In genomic region chr5:16056795-16057194, GRCm38 (mm10) we compare ENCODE assay signal across 14 mouse cellular contexts.
DNase-seq lines count a peak whose midpoint lies in the region; ATAC-seq and TF ChIP-seq lines count a peak whose summit lies in the region.
"Had no signal": no experiment of that assay in that cellular context is flagged by ENCODE, and none has a peak within 500 bp of the region (broad histone marks: within the 10 kb centered on the region; RNA-seq: fewer than 3 reads in every experiment).

No protein-coding gene starts in this region.

- no peak overlapping the region for H3K4me3 ChIP-seq in hindbrain, postnatal 0 days (ENCODE audit: low read length)
- no peak overlapping the region for H3K4me3 ChIP-seq in hindbrain, embryonic 10.5 days
- H3K4me3 ChIP-seq: embryonic facial prominence, embryonic 13.5 days; heart, adult 2 months; limb, embryonic 13.5 days; stomach, embryonic 15.5 days had no signal

- TF ChIP-seq CTCF in hindbrain, postnatal 0 days (IDR thresholded peaks at IDR 0.05; ENCODE audit: low read depth), result no peak
- TF ChIP-seq CTCF in Patski (IDR thresholded peaks at IDR 0.05), result no peak

- H3K4me2 ChIP-seq in hindbrain, postnatal 0 days (ENCODE audit: low read depth, low read length), result no peak overlapping the region
- H3K4me2 ChIP-seq: embryonic facial prominence, embryonic 13.5 days; limb, embryonic 13.5 days; stomach, embryonic 15.5 days had no signal

- H3K9me3 ChIP-seq in hindbrain, postnatal 0 days (ENCODE audit: low read length), result no peaks in the 10 kb centered on the region
- H3K9me3 ChIP-seq in hindbrain, embryonic 10.5 days, result no peaks in the 10 kb centered on the region
- H3K9me3 ChIP-seq: embryonic facial prominence, embryonic 13.5 days; limb, embryonic 13.5 days; stomach, embryonic 15.5 days had no signal

- WGBS in hindbrain, postnatal 0 days, result 48% methylated on average over 2 of the region's 2 CpGs
- WGBS in hindbrain, embryonic 10.5 days, result 86% methylated on average over 2 of the region's 2 CpGs

- no peaks in the 10 kb centered on the region for H3K27me3 ChIP-seq in hindbrain, postnatal 0 days (ENCODE audit: insufficient read depth, low read length)
- no peaks in the 10 kb centered on the region for H3K27me3 ChIP-seq in hindbrain, embryonic 10.5 days (ENCODE audit: insufficient read depth, poor library complexity, severe bottlenecking)
- no peaks in the 10 kb centered on the region for H3K27me3 ChIP-seq in Patski
- H3K27me3 ChIP-seq: embryonic facial prominence, embryonic 13.5 days; limb, embryonic 13.5 days; stomach, embryonic 15.5 days had no signal

- no peak overlapping the region for H3K9ac ChIP-seq in hindbrain, postnatal 0 days (replicated peaks; ENCODE audit: low read length)
- H3K9ac ChIP-seq: embryonic facial prominence, embryonic 13.5 days; limb, embryonic 13.5 days; stomach, embryonic 15.5 days had no signal

- H3K27ac ChIP-seq in hindbrain, postnatal 0 days, result no peak overlapping the region
- no peak overlapping the region for H3K27ac ChIP-seq in hindbrain, embryonic 10.5 days
- H3K27ac ChIP-seq: embryonic facial prominence, embryonic 13.5 days; heart, adult 2 months; limb, embryonic 13.5 days; stomach, embryonic 15.5 days had no signal

- in situ Hi-C loops in Patski (cut with MboI; ENCODE audit: low pct_unique_long_range_greater_than_20kb), result no loop called here

- ATAC-seq in hindbrain, postnatal 0 days, result peak; percentile 32; the same call in 1 of the 2 replicates
- ATAC-seq in Patski, result peak; percentile 76

- H3K36me3 ChIP-seq in hindbrain, postnatal 0 days (ENCODE audit: insufficient read depth, low read length), result no peaks in the 10 kb centered on the region
- no peaks in the 10 kb centered on the region for H3K36me3 ChIP-seq in hindbrain, embryonic 10.5 days
- H3K36me3 ChIP-seq: embryonic facial prominence, embryonic 13.5 days; limb, embryonic 13.5 days; stomach, embryonic 15.5 days had no signal

- CTCF ChIA-PET in Patski (lab: Charles Lee), result no interaction called here

- POLR2A ChIA-PET in Patski (lab: Charles Lee), result no interaction called here

- no peaks in the 10 kb centered on the region for H3K4me1 ChIP-seq in hindbrain, postnatal 0 days (ENCODE audit: insufficient read depth, low read length)
- H3K4me1 ChIP-seq in hindbrain, embryonic 10.5 days (replicated peaks), result no peaks in the 10 kb centered on the region
- H3K4me1 ChIP-seq: embryonic facial prominence, embryonic 13.5 days; limb, embryonic 13.5 days; stomach, embryonic 15.5 days had no signal

- DNase-seq in hindbrain, postnatal 0 days (ENCODE audit: low spot score), result peak; percentile 9
- DNase-seq in hindbrain, embryonic 10.5 days (ENCODE audit: low spot score), result no peak
- no peak for DNase-seq in Patski (ENCODE audit: low read depth, low spot score)
- DNase-seq in cerebellum, adult 9-10 months, result peak; percentile 49
- DNase-seq in layer of hippocampus, adult 9-11 months, result peak; percentile 47
- DNase-seq in thymus, postnatal 0 days (ENCODE audit: low spot score), result no peak
- DNase-seq in retina, postnatal 1 day, result no peak
- DNase-seq: heart, adult 2 months; kidney, adult 2 months; lung, adult 18-20 months; right cerebral cortex, postnatal 4 days had no signal

Comparison
In these comparisons a context has a peak if more than half of its experiments do, and no peak if none do; other contexts are left out.
1. DNase-seq: peak in hindbrain, postnatal 0 days (single experiment), cerebellum, adult 9-10 months (single experiment) and layer of hippocampus, adult 9-11 months (single experiment); none in hindbrain, embryonic 10.5 days (single experiment), Patski (single experiment), thymus, postnatal 0 days (single experiment) and retina, postnatal 1 day (single experiment).